Mouse (Mus musculus) brain, embryonic 14.5 days (tissue): Measurements from ENCODE around the gene Rnf19b.

Source experiments
- CTCF ChIP-seq: fragments of 200-500 bp; IDR thresholded peaks from 2 replicates; pipeline ENCODE4 v1.5.1; 2012; ENCODE audit warnings: inconsistent platforms, mild to moderate bottlenecking, moderate library complexity, borderline replicate concordance; ENCODE audit not compliant: insufficient read depth, insufficient read length; ENCODE audit errors: extremely low read depth
- POLR2A ChIP-seq: fragments of 200-500 bp; IDR thresholded peaks from 2 replicates; pipeline ENCODE4 v1.6.1; 2012; ENCODE audit warnings: mild to moderate bottlenecking, inconsistent platforms, borderline replicate concordance; ENCODE audit not compliant: poor library complexity, insufficient read depth, insufficient read length, severe bottlenecking; ENCODE audit errors: extremely low read depth

DNA sequence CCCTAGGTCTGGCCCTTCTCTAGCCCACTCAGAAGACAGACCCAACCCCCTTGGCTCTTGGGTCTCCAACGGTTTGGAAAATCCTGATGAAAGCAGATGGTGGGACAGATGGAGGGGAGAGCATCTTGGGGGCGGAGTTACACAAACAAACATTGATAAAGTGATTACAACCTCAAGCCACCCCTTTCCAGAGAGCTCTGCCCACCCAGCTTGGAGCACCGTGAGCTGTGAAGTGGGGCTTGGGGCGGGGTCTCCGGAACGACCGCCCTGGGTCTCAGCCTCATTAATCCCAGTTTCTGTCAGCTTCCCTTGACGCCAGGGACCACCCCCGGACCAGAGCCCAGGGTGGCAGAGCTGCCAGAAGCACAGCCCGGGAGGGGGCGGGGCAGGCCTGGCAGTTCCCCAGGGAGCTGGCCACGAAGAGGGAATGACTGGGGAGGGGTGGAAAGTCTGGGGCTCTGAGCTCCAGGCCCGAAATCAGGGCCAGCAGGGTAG lies 66.6 kb downstream of the Rnf19b start:
- TF ChIP-seq POLR2A, result no peak
- TF ChIP-seq CTCF, result no peak
